Mouse (Mus musculus): ENCODE measurements around the gene E030018B13Rik. TPM values are rescaled to one million over a fixed set of nuclear protein-coding genes. Genes with fewer than 3 reads are reported as not detected.

Gene E030018B13Rik
- total RNA-seq (2023), result not detected

GRCm38 (mm10) chr7:63916268-63916907 lies at the start of gene E030018B13Rik:
E030018B13Rik (plus strand) TSS chr7:63916857.

GRCm38 (mm10) chr7:63938914-63939396 lies 22.3 kb downstream of the E030018B13Rik start, which contains the start of gene Klf13:
Klf13 (minus strand) TSS chr7:63938915.

Other genes with a start within 250 kb of the E030018B13Rik start
- 100 to 1,000 TPM; 492 to 536 TPM for gene Klf13, start 22.1 kb downstream of the E030018B13Rik start, total RNA-seq (2023)
- gene Trpm1, start 237.0 kb downstream of the E030018B13Rik start, total RNA-seq (2023), result not detected

Measured in monocyte, adult 59 days (primary cell).